Mouse (Mus musculus) bone marrow, adult 2 months (tissue): ENCODE data around the gene Hist1h4d.

Source experiments
- CTCF ChIP-seq: fragments of 200-500 bp; IDR thresholded peaks from 2 replicates; pipeline ENCODE4 v1.5.1; 2011; ENCODE audit warnings: low read length, control low read depth; ENCODE audit not compliant: control insufficient read depth, insufficient read depth
- POLR2A ChIP-seq: fragments of 200-500 bp; IDR thresholded peaks from 2 replicates; pipeline ENCODE4 v1.6.1; 2011; ENCODE audit warnings: low read depth, mild to moderate bottlenecking, control low read depth, low read length, borderline replicate concordance; ENCODE audit not compliant: control insufficient read depth

DNA sequence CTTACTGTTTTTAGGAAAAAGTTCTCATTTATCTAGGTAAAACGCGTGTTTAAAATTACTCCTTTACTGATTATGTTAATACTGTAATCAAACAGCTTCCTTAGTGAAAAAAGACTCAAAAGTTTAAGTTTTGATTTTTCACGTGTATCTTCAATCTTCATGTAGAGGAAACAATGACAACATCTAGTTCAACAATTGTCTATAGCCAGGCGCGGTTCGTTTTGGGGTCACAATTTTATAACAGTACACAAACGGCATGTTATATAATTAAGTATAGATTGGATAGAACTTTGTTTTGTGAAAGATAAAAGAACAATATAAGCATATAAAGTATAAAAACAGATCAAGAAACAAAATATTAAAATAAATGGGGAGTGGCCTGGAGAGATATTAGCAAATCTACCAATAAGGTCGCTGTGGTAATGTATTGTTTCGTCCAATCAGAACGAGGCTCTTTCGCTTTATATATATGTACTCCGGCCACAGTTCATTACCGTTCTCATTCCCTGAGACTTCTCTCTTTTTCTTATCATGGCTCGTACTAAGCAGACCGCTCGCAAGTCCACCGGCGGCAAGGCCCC is 6.0 kb upstream of the Hist1h4d start, which contains the start of gene Hist1h3d:
- TF ChIP-seq POLR2A (no peak), CTCF (no peak)
